ENCODE assay signal across 26 mouse cellular contexts in the genomic region with DNA sequence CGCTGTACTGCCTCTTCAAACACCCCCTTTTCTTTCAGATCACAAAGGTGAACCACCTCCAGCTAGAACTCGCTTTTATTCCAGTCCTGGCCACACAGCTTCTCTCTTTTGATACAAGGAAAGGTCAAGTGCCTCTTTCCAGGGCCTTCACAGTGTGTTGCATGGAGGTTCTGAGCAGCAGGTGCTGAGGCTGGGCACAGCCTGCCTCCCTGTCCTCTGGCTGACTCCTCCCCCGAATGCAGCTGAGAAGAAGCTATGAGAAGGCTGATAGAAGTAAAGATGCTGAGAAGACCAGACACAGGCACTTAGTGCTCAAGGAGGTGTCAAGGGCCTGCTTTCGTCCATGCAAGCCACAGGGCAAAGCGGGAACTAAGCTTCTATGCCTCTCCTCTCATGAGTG.
"Had no signal": no experiment of that assay in that cellular context is flagged by ENCODE, and none has a peak within 500 bp of the region (broad histone marks: within the 10 kb centered on the region; RNA-seq: fewer than 3 reads in every experiment).

No protein-coding gene starts in this region.

- H3K4me1 ChIP-seq: heart, embryonic 13.5 days; heart, embryonic 15.5 days; intestine, embryonic 15.5 days; limb, embryonic 15.5 days; liver, embryonic 12.5 days had no signal

- H3K4me3 ChIP-seq: gastrocnemius, adult 2 months; heart, adult 2 months; heart, embryonic 13.5 days; heart, embryonic 15.5 days; hindbrain, embryonic 10.5 days; hindbrain, embryonic 12.5 days; intestine, embryonic 15.5 days; layer of hippocampus, adult 2 months; limb, embryonic 13.5 days; limb, embryonic 15.5 days; liver, embryonic 12.5 days had no signal

- H3K27ac ChIP-seq: gastrocnemius, adult 2 months; heart, adult 2 months; heart, embryonic 13.5 days; heart, embryonic 15.5 days; hindbrain, embryonic 10.5 days; hindbrain, embryonic 12.5 days; hindbrain, embryonic 14.5 days; intestine, embryonic 15.5 days; layer of hippocampus, adult 2 months; limb, embryonic 13.5 days; limb, embryonic 15.5 days; liver, embryonic 12.5 days; liver, embryonic 14.5 days had no signal

- H3K27me3 ChIP-seq: heart, embryonic 13.5 days; heart, embryonic 15.5 days; hindbrain, embryonic 12.5 days; intestine, embryonic 15.5 days; limb, embryonic 13.5 days; limb, embryonic 15.5 days; liver, embryonic 12.5 days had no signal

- ATAC-seq: hindbrain, embryonic 16.5 days; inflammation-experienced regulatory T-cells, adult 6 months; intestine, embryonic 15.5 days; intestine, postnatal 0 days; liver, embryonic 12.5 days had no signal

- H3K9me3 ChIP-seq: heart, embryonic 13.5 days; heart, embryonic 15.5 days; hindbrain, embryonic 10.5 days; intestine, embryonic 15.5 days; limb, embryonic 13.5 days; limb, embryonic 15.5 days had no signal

- H3K4me2 ChIP-seq: heart, embryonic 11.5 days; heart, embryonic 13.5 days; heart, embryonic 15.5 days; hindbrain, embryonic 12.5 days; hindbrain, embryonic 14.5 days; intestine, embryonic 15.5 days; limb, embryonic 13.5 days; limb, embryonic 15.5 days; liver, embryonic 12.5 days had no signal

- H3K36me3 ChIP-seq: heart, embryonic 13.5 days; heart, embryonic 15.5 days; hindbrain, embryonic 10.5 days; hindbrain, embryonic 12.5 days; intestine, embryonic 15.5 days; limb, embryonic 13.5 days; limb, embryonic 15.5 days; liver, embryonic 12.5 days had no signal

- H3K9ac ChIP-seq: heart, embryonic 13.5 days; heart, embryonic 15.5 days; hindbrain, embryonic 12.5 days; hindbrain, embryonic 14.5 days; intestine, embryonic 15.5 days; limb, embryonic 13.5 days; limb, embryonic 15.5 days; liver, embryonic 12.5 days; liver, embryonic 14.5 days had no signal

- DNase-seq: gastrocnemius, adult 2 months; gastrocnemius, postnatal 10 days; gastrocnemius, postnatal 25 days; heart, adult 2 months; heart, postnatal 4 days; kidney, adult 18-20 months; kidney, adult 8-10 months; kidney, postnatal 10 days; kidney, postnatal 25 days; kidney, postnatal 4 days; left cerebral cortex, postnatal 4 days had no signal
